Mouse (Mus musculus) neural tube, embryonic 12.5 days (tissue): ENCODE data around the gene Tcte2. TPM values are rescaled to one million over a fixed set of nuclear protein-coding genes. Genes with fewer than 3 reads are reported as not detected.

Experiments used
- ATAC-seq: fragments of 200-750 bp; cut with Nextera tagmentation; 2 replicates; pipeline ENCODE4 v1.8.0; 2017; ENCODE audit warnings: low read depth, mild to moderate bottlenecking, moderate TSS enrichment, moderate library complexity; ENCODE audit not compliant: low FRiP score
- H3K27ac ChIP-seq: fragments of 300-500 bp; sonication (generic); 2 replicates; pipeline ENCODE4 v1.5.1; 2016
- H3K27me3 ChIP-seq: fragments of 300-500 bp; sonication (generic); replicated peaks from 2 replicates; pipeline ENCODE4 v1.6.1; 2016; ENCODE audit warnings: mild to moderate bottlenecking
- H3K36me3 ChIP-seq: fragments of 300-500 bp; sonication (generic); 2 replicates; pipeline ENCODE4 v1.6.1; 2016; ENCODE audit warnings: mild to moderate bottlenecking
- H3K4me1 ChIP-seq: fragments of 300-500 bp; sonication (generic); 2 replicates; pipeline ENCODE4 v1.6.1; 2016
- H3K4me2 ChIP-seq: fragments of 300-500 bp; sonication (generic); replicated peaks from 2 replicates; pipeline ENCODE4 v1.6.1; 2016; ENCODE audit warnings: mild to moderate bottlenecking
- H3K4me3 ChIP-seq: fragments of 300-500 bp; sonication (generic); 2 replicates; pipeline ENCODE4 v1.5.1; 2016
- H3K9ac ChIP-seq: fragments of 300-500 bp; sonication (generic); 2 replicates; pipeline ENCODE4 v1.6.1; 2016; ENCODE audit warnings: mild to moderate bottlenecking
- H3K9me3 ChIP-seq: fragments of 300-500 bp; sonication (generic); 2 replicates; pipeline ENCODE4 v1.6.1; 2016; ENCODE audit warnings: mild to moderate bottlenecking
- WGBS: fragments of 180-500 bp; shearing (Covaris S2); methylation state at CpG from one replicate; pipeline ENCODE4 v1.1.7; 2016; 5-methylcytosine and 5-hydroxymethylcytosine counted together
- polyA plus RNA-seq: library from polyadenylated mRNA; unstranded; fragments of >200 nt; fragmentation: Nextera tagmentation; extraction: Ambion mirVana; gene quantifications from 2 replicates; pipeline ENCODE4 v1.2.1, GENCODE M21; 2016

The Tcte2 gene
- polyA plus RNA-seq, 1 experiment from 2014 or later: 12.7 TPM

- Histone ChIP-seq H3K9me3 (no peaks in the 10 kb centered on the region), H3K4me3 (no peak overlapping the region), H3K27ac (no peak overlapping the region), H3K36me3 (no peaks in the 10 kb centered on the region), H3K4me1 (peaks cover 16% of the 10 kb centered on the region; the same call in 1 of the 2 replicates), H3K4me2 (no peak overlapping the region), H3K9ac (no peak overlapping the region), H3K27me3 (no peaks in the 10 kb centered on the region)
- no peak for ATAC-seq
- WGBS: 45% methylated on average over 5 of the region's 5 CpGs
These were observed 17.9 kb downstream of the Tcte2 start for GRCm38 (mm10) chr17:13743709-13744079.

GRCm38 (mm10) chr17:13742941-13743708, 18.5 kb downstream of the Tcte2 start:
- H3K27me3 ChIP-seq: no peaks in the 10 kb centered on the region
- no peaks in the 10 kb centered on the region for H3K9me3 ChIP-seq
- H3K36me3 ChIP-seq: no peaks in the 10 kb centered on the region
- ATAC-seq: no peak
- H3K4me3 ChIP-seq: no peak overlapping the region
- H3K27ac ChIP-seq: no peak overlapping the region
- H3K9ac ChIP-seq: no peak overlapping the region
- H3K4me1 ChIP-seq: peaks cover 16% of the 10 kb centered on the region; the same call in 1 of the 2 replicates
- 47% methylated on average over 7 of the region's 7 CpGs for WGBS
- H3K4me2 ChIP-seq: no peak overlapping the region

GRCm38 (mm10) chr17:13742334-13742733, 19.3 kb downstream of the Tcte2 start:
- Histone ChIP-seq H3K4me2 (no peak overlapping the region), H3K36me3 (no peaks in the 10 kb centered on the region), H3K4me1 (peaks cover 16% of the 10 kb centered on the region; the same call in 1 of the 2 replicates), H3K4me3 (no peak overlapping the region), H3K9ac (no peak overlapping the region), H3K9me3 (no peaks in the 10 kb centered on the region), H3K27me3 (no peaks in the 10 kb centered on the region), H3K27ac (no peak overlapping the region)
- no peak for ATAC-seq
- 35% methylated on average over 2 of the region's 2 CpGs for WGBS

- peaks cover 16% of the 10 kb centered on the region; the same call in 1 of the 2 replicates for H3K4me1 ChIP-seq
- H3K4me2 ChIP-seq: no peak overlapping the region
- H3K9me3 ChIP-seq: no peaks in the 10 kb centered on the region
- WGBS: 88% methylated on average over 7 of the region's 7 CpGs
- no peak overlapping the region for H3K4me3 ChIP-seq
- no peaks in the 10 kb centered on the region for H3K27me3 ChIP-seq
- no peak for ATAC-seq
- no peak overlapping the region for H3K9ac ChIP-seq
- no peaks in the 10 kb centered on the region for H3K36me3 ChIP-seq
- no peak overlapping the region for H3K27ac ChIP-seq
These were observed 20.0 kb downstream of the Tcte2 start for GRCm38 (mm10) chr17:13741611-13742010.

- no peak overlapping the region for H3K27ac ChIP-seq
These were observed 20.8 kb downstream of the Tcte2 start for GRCm38 (mm10) chr17:13740796-13741195.

GRCm38 (mm10) chr17:13739981-13740380, 21.6 kb downstream of the Tcte2 start:
- no peaks in the 10 kb centered on the region for H3K9me3 ChIP-seq
- H3K4me2 ChIP-seq: no peak overlapping the region
- H3K4me3 ChIP-seq: no peak overlapping the region
- H3K4me1 ChIP-seq: peaks cover 15% of the 10 kb centered on the region; the same call in 1 of the 2 replicates
- no peak for ATAC-seq
- no peaks in the 10 kb centered on the region for H3K36me3 ChIP-seq
- H3K9ac ChIP-seq: no peak overlapping the region
- 58% methylated on average over 5 of the region's 5 CpGs for WGBS
- H3K27me3 ChIP-seq: no peaks in the 10 kb centered on the region
- no peak overlapping the region for H3K27ac ChIP-seq

More at GRCm38 (mm10) chr17:13740796-13741195, 20.8 kb downstream of the Tcte2 start:
- 66% methylated on average over 2 of the region's 2 CpGs for WGBS
- no peak overlapping the region for H3K9ac ChIP-seq
- peaks cover 16% of the 10 kb centered on the region; the same call in 1 of the 2 replicates for H3K4me1 ChIP-seq
- no peaks in the 10 kb centered on the region for H3K36me3 ChIP-seq
- H3K4me2 ChIP-seq: no peak overlapping the region
- H3K4me3 ChIP-seq: no peak overlapping the region
- no peak for ATAC-seq
- H3K9me3 ChIP-seq: no peaks in the 10 kb centered on the region
- H3K27me3 ChIP-seq: no peaks in the 10 kb centered on the region

GRCm38 (mm10) chr17:13738916-13739315, 22.7 kb downstream of the Tcte2 start:
- Histone ChIP-seq H3K9me3 (no peaks in the 10 kb centered on the region), H3K36me3 (no peaks in the 10 kb centered on the region), H3K4me1 (0 out of 2 replicates have a peak, but pooled peaks cover 10% of the 10 kb centered on the region), H3K4me3 (no peak overlapping the region), H3K27ac (no peak overlapping the region), H3K4me2 (no peak overlapping the region), H3K27me3 (no peaks in the 10 kb centered on the region), H3K9ac (no peak overlapping the region)
- WGBS: 97% methylated on average over 2 of the region's 2 CpGs
- no peak for ATAC-seq

GRCm38 (mm10) chr17:13738121-13738776, 23.4 kb downstream of the Tcte2 start:
- ATAC-seq: no peak
- H3K4me1 ChIP-seq: 0 out of 2 replicates have a peak, but pooled peaks cover 4% of the 10 kb centered on the region
- no peak overlapping the region for H3K4me3 ChIP-seq
- H3K27ac ChIP-seq: no peak overlapping the region
- no peaks in the 10 kb centered on the region for H3K27me3 ChIP-seq
- no peak overlapping the region for H3K9ac ChIP-seq
- H3K9me3 ChIP-seq: no peaks in the 10 kb centered on the region
- no peak overlapping the region for H3K4me2 ChIP-seq
- WGBS: 78% methylated on average over 7 of the region's 7 CpGs
- H3K36me3 ChIP-seq: no peaks in the 10 kb centered on the region

- Histone ChIP-seq H3K4me2 (no peak overlapping the region), H3K27ac (no peak overlapping the region), H3K4me1 (no peaks in the 10 kb centered on the region), H3K27me3 (no peaks in the 10 kb centered on the region), H3K9ac (no peak overlapping the region), H3K36me3 (no peaks in the 10 kb centered on the region), H3K9me3 (no peaks in the 10 kb centered on the region), H3K4me3 (no peak overlapping the region)
- 60% methylated on average over 6 of the region's 6 CpGs for WGBS
- ATAC-seq: no peak
These were observed 24.3 kb downstream of the Tcte2 start for GRCm38 (mm10) chr17:13737336-13737735.

GRCm38 (mm10) chr17:13735803-13736282, 25.8 kb downstream of the Tcte2 start:
- Histone ChIP-seq H3K27ac (no peak overlapping the region), H3K4me2 (no peak overlapping the region), H3K4me3 (no peak overlapping the region), H3K36me3 (no peaks in the 10 kb centered on the region), H3K9me3 (no peaks in the 10 kb centered on the region), H3K9ac (no peak overlapping the region), H3K27me3 (no peaks in the 10 kb centered on the region), H3K4me1 (no peaks in the 10 kb centered on the region)
- 82% methylated on average over 8 of the region's 8 CpGs for WGBS
- ATAC-seq: no peak

GRCm38 (mm10) chr17:13735057-13735456, 26.6 kb downstream of the Tcte2 start:
- ATAC-seq: no peak
- Histone ChIP-seq H3K9me3 (no peaks in the 10 kb centered on the region), H3K27ac (no peak overlapping the region), H3K27me3 (no peaks in the 10 kb centered on the region), H3K9ac (no peak overlapping the region), H3K4me2 (no peak overlapping the region), H3K36me3 (no peaks in the 10 kb centered on the region), H3K4me1 (no peaks in the 10 kb centered on the region), H3K4me3 (no peak overlapping the region)
- WGBS: 89% methylated on average over 5 of the region's 5 CpGs

GRCm38 (mm10) chr17:13733971-13734370, 27.7 kb downstream of the Tcte2 start:
- WGBS: 89% methylated on average over 5 of the region's 5 CpGs
- no peaks in the 10 kb centered on the region for H3K9me3 ChIP-seq
- H3K4me2 ChIP-seq: no peak overlapping the region
- no peak overlapping the region for H3K4me3 ChIP-seq
- no peaks in the 10 kb centered on the region for H3K4me1 ChIP-seq
- no peaks in the 10 kb centered on the region for H3K27me3 ChIP-seq
- H3K36me3 ChIP-seq: no peaks in the 10 kb centered on the region
- H3K27ac ChIP-seq: no peak overlapping the region
- H3K9ac ChIP-seq: no peak overlapping the region
- ATAC-seq: no peak
